Mouse (Mus musculus): ENCODE results near the gene Ube2u. TPM values are rescaled to one million over a fixed set of nuclear protein-coding genes. Genes with fewer than 3 reads are reported as not detected.

Gene Ube2u
- polyA plus RNA-seq, 1 experiment from 2014 or later, result 0.13 TPM

- 83% methylated on average over 2 of the region's 2 CpGs for WGBS
- no peaks in the 10 kb centered on the region for H3K27me3 ChIP-seq (replicated peaks)
Observed at GRCm38 (mm10) chr4:100503337-100503736, 24.7 kb downstream of the Ube2u start.

GRCm38 (mm10) chr4:100517646-100518045 is 39.0 kb downstream of the Ube2u start:
- no peak for ATAC-seq (ENCODE audit: low FRiP score)
- Histone ChIP-seq H3K9me3 (replicated peaks) (no peaks in the 10 kb centered on the region), H3K4me3 (replicated peaks) (no peak overlapping the region), H3K9ac (replicated peaks) (no peak overlapping the region), H3K27me3 (replicated peaks) (no peaks in the 10 kb centered on the region), H3K36me3 (no peaks in the 10 kb centered on the region), H3K4me1 (no peaks in the 10 kb centered on the region), H3K27ac (replicated peaks) (no peak overlapping the region), H3K4me2 (no peak overlapping the region)
- WGBS, result 91% methylated on average over 2 of the region's 2 CpGs

More at GRCm38 (mm10) chr4:100503337-100503736, 24.7 kb downstream of the Ube2u start:
- Histone ChIP-seq H3K4me3 (replicated peaks) (no peak overlapping the region), H3K36me3 (no peaks in the 10 kb centered on the region), H3K9ac (replicated peaks) (no peak overlapping the region), H3K27ac (replicated peaks) (no peak overlapping the region), H3K9me3 (replicated peaks) (no peaks in the 10 kb centered on the region), H3K4me2 (no peak overlapping the region), H3K4me1 (no peaks in the 10 kb centered on the region)
- no peak for ATAC-seq (ENCODE audit: low FRiP score)

- Histone ChIP-seq H3K4me1 (peaks cover 4% of the 10 kb centered on the region), H3K4me2 (no peak overlapping the region), H3K9ac (replicated peaks) (no peak overlapping the region), H3K9me3 (replicated peaks) (no peaks in the 10 kb centered on the region), H3K27me3 (replicated peaks) (peaks cover 18% of the 10 kb centered on the region), H3K36me3 (no peaks in the 10 kb centered on the region), H3K4me3 (replicated peaks) (no peak overlapping the region), H3K27ac (replicated peaks) (no peak overlapping the region)
- no peak for ATAC-seq (ENCODE audit: low FRiP score)
- WGBS, result 6% methylated on average over 6 of the region's 6 CpGs
Observed at GRCm38 (mm10) chr4:100522534-100522933, 43.9 kb downstream of the Ube2u start.

- no peak overlapping the region for H3K4me3 ChIP-seq (replicated peaks)
- H3K9ac ChIP-seq (replicated peaks), result no peak overlapping the region
- no peaks in the 10 kb centered on the region for H3K9me3 ChIP-seq (replicated peaks)
- H3K36me3 ChIP-seq, result no peaks in the 10 kb centered on the region
- no peak overlapping the region for H3K27ac ChIP-seq (replicated peaks)
- H3K4me1 ChIP-seq, result peaks cover 8% of the 10 kb centered on the region
- WGBS, result 25% methylated on average over 4 of the region's 4 CpGs
- peaks cover 33% of the 10 kb centered on the region for H3K27me3 ChIP-seq (replicated peaks)
- ATAC-seq (ENCODE audit: low FRiP score), result no peak
- H3K4me2 ChIP-seq, result no peak overlapping the region
Observed at GRCm38 (mm10) chr4:100524741-100525140, 46.1 kb downstream of the Ube2u start.

- no peak for ATAC-seq (ENCODE audit: low FRiP score)
- no peak overlapping the region for H3K4me3 ChIP-seq (replicated peaks)
- H3K27ac ChIP-seq (replicated peaks), result no peak overlapping the region
- H3K36me3 ChIP-seq, result no peaks in the 10 kb centered on the region
- H3K4me2 ChIP-seq, result no peak overlapping the region
- H3K4me1 ChIP-seq, result peaks cover 8% of the 10 kb centered on the region
- WGBS, result 39% methylated on average over 6 of the region's 6 CpGs
- H3K9ac ChIP-seq (replicated peaks), result no peak overlapping the region
- H3K9me3 ChIP-seq (replicated peaks), result no peaks in the 10 kb centered on the region
- H3K27me3 ChIP-seq (replicated peaks), result peaks cover 33% of the 10 kb centered on the region
Observed at GRCm38 (mm10) chr4:100526296-100526695, 47.6 kb downstream of the Ube2u start.

- Histone ChIP-seq H3K9ac (replicated peaks) (no peak overlapping the region), H3K36me3 (no peaks in the 10 kb centered on the region), H3K9me3 (replicated peaks) (no peaks in the 10 kb centered on the region), H3K4me2 (peak overlapping the region; percentile 48), H3K4me3 (replicated peaks) (0 out of 2 replicates have a peak overlapping the region, but pooled peaks have one; percentile 17), H3K27ac (replicated peaks) (no peak overlapping the region), H3K4me1 (peaks cover 8% of the 10 kb centered on the region), H3K27me3 (replicated peaks) (peaks cover 33% of the 10 kb centered on the region)
- ATAC-seq (ENCODE audit: low FRiP score), result no peak
- 32% methylated on average over 3 of the region's 3 CpGs for WGBS
Observed at GRCm38 (mm10) chr4:100527086-100527485, 48.4 kb downstream of the Ube2u start.

GRCm38 (mm10) chr4:100527554-100528001 is 48.9 kb downstream of the Ube2u start:
- ATAC-seq (ENCODE audit: low FRiP score), result no peak
- Histone ChIP-seq H3K4me2 (peak overlapping the region; percentile 48), H3K4me1 (peaks cover 8% of the 10 kb centered on the region), H3K27ac (replicated peaks) (no peak overlapping the region), H3K4me3 (replicated peaks) (peak overlapping the region; percentile 17; the same call in 1 of the 2 replicates), H3K9me3 (replicated peaks) (no peaks in the 10 kb centered on the region), H3K36me3 (no peaks in the 10 kb centered on the region), H3K27me3 (replicated peaks) (peaks cover 33% of the 10 kb centered on the region), H3K9ac (replicated peaks) (no peak overlapping the region)
- WGBS, result 8% methylated on average over 15 of the region's 15 CpGs

- H3K9me3 ChIP-seq (replicated peaks), result no peaks in the 10 kb centered on the region
- 87% methylated on average over 6 of the region's 6 CpGs for WGBS
- no peak for ATAC-seq (ENCODE audit: low FRiP score)
- H3K4me2 ChIP-seq, result no peak overlapping the region
- H3K27me3 ChIP-seq (replicated peaks), result 0 out of 2 replicates have a peak, but pooled peaks cover 5% of the 10 kb centered on the region
- no peak overlapping the region for H3K4me3 ChIP-seq (replicated peaks)
- no peak overlapping the region for H3K9ac ChIP-seq (replicated peaks)
- no peaks in the 10 kb centered on the region for H3K4me1 ChIP-seq
- H3K36me3 ChIP-seq, result no peaks in the 10 kb centered on the region
- H3K27ac ChIP-seq (replicated peaks), result no peak overlapping the region
Observed at GRCm38 (mm10) chr4:100533607-100534006, 55.0 kb downstream of the Ube2u start.

GRCm38 (mm10) chr4:100534946-100535345 is 56.3 kb downstream of the Ube2u start:
- WGBS, result 31% methylated on average over 3 of the region's 3 CpGs
- ATAC-seq (ENCODE audit: low FRiP score), result no peak
- Histone ChIP-seq H3K9ac (replicated peaks) (no peak overlapping the region), H3K36me3 (no peaks in the 10 kb centered on the region), H3K4me2 (no peak overlapping the region), H3K4me3 (replicated peaks) (no peak overlapping the region), H3K27ac (replicated peaks) (no peak overlapping the region), H3K27me3 (replicated peaks) (no peaks in the 10 kb centered on the region), H3K9me3 (replicated peaks) (no peaks in the 10 kb centered on the region), H3K4me1 (no peaks in the 10 kb centered on the region)

GRCm38 (mm10) chr4:100537898-100538297 is 59.2 kb downstream of the Ube2u start:
- Histone ChIP-seq H3K9me3 (replicated peaks) (no peaks in the 10 kb centered on the region), H3K9ac (replicated peaks) (no peak overlapping the region), H3K4me3 (replicated peaks) (no peak overlapping the region), H3K4me2 (no peak overlapping the region), H3K27me3 (replicated peaks) (no peaks in the 10 kb centered on the region), H3K4me1 (no peaks in the 10 kb centered on the region), H3K36me3 (no peaks in the 10 kb centered on the region), H3K27ac (replicated peaks) (no peak overlapping the region)
- 3% methylated on average over 3 of the region's 3 CpGs for WGBS
- no peak for ATAC-seq (ENCODE audit: low FRiP score)

GRCm38 (mm10) chr4:100539483-100539882 is 60.8 kb downstream of the Ube2u start:
- Histone ChIP-seq H3K4me1 (no peaks in the 10 kb centered on the region), H3K27ac (replicated peaks) (no peak overlapping the region), H3K4me3 (replicated peaks) (no peak overlapping the region), H3K36me3 (no peaks in the 10 kb centered on the region), H3K4me2 (no peak overlapping the region), H3K27me3 (replicated peaks) (no peaks in the 10 kb centered on the region), H3K9me3 (replicated peaks) (no peaks in the 10 kb centered on the region), H3K9ac (replicated peaks) (no peak overlapping the region)
- 86% methylated on average over 3 of the region's 3 CpGs for WGBS
- ATAC-seq (ENCODE audit: low FRiP score), result no peak

- H3K4me3 ChIP-seq (replicated peaks), result no peak overlapping the region
- no peak overlapping the region for H3K4me2 ChIP-seq
- no peaks in the 10 kb centered on the region for H3K36me3 ChIP-seq
- no peak overlapping the region for H3K9ac ChIP-seq (replicated peaks)
- ATAC-seq (ENCODE audit: low FRiP score), result no peak
- no peaks in the 10 kb centered on the region for H3K9me3 ChIP-seq (replicated peaks)
- H3K4me1 ChIP-seq, result no peaks in the 10 kb centered on the region
- 66% methylated on average over 4 of the region's 4 CpGs for WGBS
- no peak overlapping the region for H3K27ac ChIP-seq (replicated peaks)
- H3K27me3 ChIP-seq (replicated peaks), result no peaks in the 10 kb centered on the region
Observed at GRCm38 (mm10) chr4:100547905-100548304, 69.3 kb downstream of the Ube2u start.

- Histone ChIP-seq H3K36me3 (no peaks in the 10 kb centered on the region), H3K4me3 (replicated peaks) (no peak overlapping the region), H3K27me3 (replicated peaks) (no peaks in the 10 kb centered on the region), H3K4me2 (no peak overlapping the region), H3K9ac (replicated peaks) (no peak overlapping the region), H3K9me3 (replicated peaks) (no peaks in the 10 kb centered on the region), H3K4me1 (no peaks in the 10 kb centered on the region), H3K27ac (replicated peaks) (no peak overlapping the region)
- no peak for ATAC-seq (ENCODE audit: low FRiP score)
- WGBS, result 91% methylated on average over 2 of the region's 2 CpGs
Observed at GRCm38 (mm10) chr4:100553296-100553695, 74.6 kb downstream of the Ube2u start.
